Mouse (Mus musculus): ENCODE data around the gene Nat10.
A peak's percentile ranks its signal among the peaks of the same experiment; 100 is the strongest.

The Nat10 gene

DNA sequence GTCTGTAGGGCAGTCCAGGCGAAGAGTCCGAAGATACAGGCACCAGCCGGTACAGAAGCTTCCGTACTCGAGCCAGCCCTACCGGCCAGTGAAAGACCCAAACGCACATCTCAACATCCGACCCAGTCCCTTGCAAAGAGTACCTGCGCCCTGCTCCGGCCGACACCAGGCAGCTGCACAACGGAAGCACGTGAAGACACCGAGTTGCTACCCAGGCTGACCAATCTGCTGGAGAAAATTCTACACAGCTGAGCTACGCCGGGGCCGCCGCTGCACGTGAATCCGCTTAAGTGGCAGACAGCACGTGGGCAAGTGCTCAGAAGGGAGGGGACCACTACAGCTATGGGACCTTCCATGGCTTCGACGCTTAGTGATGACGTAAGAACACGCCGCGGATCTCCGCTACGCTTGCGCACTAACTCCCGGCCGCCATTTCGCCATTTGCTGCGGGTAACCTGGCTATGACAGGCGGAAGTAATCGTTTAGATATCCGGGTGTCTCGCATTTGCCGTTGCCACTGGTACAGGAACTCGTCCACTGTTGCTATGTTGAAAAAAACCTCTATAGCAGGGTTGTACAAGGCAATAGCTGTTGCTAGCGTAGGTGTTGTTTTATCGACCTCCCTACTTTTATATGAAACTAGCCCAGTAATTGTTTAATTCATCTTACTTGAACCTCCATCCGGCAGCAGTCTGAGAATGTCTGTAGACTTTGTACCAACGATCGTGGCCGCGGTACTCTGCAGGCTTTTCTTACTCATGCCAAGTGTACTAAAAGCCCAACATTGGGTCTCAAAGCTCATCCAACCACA is at the start of gene Nat10:
Gene Nat10 (minus strand): TSS at position 365 of the 811 bp plus-strand sequence.
- peak; percentile 99 for DNase-seq (ENCODE audit: low spot score in 2 of 2)

DNA sequence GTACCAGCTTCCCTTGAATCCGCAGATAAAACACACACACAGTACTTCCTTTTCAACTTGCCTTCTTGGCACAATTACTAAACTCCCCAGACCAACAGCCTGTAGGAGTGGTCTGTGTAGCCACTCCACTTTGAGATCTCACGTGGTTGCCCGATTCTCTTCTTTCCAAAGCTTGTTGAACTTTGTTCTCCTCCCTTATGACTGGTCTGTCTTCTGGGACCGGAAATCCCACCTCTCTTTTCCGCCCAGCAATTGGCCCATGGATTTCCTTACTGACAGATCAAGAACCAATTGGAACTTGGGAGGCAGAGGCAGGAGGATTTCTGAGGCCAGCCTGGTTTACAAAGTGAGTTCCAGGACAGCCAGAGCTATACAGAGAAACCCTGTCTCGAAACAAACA is 49.3 kb upstream of the Nat10 start:
- no peak for DNase-seq (ENCODE audit: low spot score in 2 of 2)

DNA sequence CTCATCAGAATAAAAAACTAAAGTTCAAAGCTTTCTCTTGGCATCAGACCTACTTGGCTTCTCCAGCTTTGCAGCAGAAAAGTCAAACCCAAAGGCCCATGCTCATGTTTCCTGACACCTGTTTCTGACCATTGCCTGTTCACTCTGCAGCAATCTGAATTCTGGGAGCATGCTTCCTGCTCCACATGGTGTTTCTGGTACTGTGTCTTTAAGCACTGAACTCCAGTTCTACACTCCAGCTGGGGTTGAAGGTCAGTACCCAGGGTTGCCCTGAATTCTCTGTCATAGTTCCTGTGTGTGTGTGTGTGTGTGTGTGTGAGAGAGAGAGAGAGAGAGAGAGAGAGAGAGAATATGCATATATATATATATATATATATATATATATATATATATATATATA is 47.4 kb upstream of the Nat10 start:
- DNase-seq (ENCODE audit: low spot score in 2 of 2) = no peak

DNA sequence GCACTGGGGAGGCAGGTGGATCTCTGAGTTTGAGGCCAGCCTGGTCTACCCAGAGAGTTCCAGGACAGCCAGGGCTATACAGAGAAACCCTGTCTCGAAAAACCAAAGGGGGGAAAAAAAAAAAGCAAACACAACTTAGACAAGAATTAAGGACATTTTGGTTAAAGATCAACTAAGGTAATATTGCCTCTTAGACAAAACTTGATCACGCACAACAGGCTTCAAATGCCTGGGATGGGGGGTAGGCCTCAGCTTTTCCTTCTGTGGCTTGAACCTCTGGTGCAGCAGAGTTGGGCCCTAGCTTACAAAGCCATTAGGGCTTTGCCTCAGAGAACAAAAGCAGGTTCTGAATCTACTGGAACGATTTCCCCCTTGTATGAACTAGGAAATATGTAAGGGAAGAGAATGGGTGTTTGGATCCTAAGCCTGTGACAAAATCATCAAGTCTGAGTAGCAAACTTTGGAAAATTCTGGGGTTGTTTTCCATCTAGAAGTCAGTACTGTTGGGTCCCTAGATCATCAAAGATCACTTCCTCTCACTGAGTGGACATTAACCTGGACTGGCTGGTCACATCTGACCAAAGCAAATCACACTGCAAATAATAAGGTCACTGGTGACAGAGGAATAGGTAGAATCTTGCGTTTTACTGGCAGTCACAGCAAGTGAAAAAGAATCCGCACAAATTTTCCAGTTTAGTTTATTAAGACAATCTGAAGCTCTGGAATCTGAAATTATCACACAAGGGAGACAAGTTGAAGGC is 42.9 kb upstream of the Nat10 start:
- no peak for DNase-seq (ENCODE audit: low spot score in 2 of 2)

DNA sequence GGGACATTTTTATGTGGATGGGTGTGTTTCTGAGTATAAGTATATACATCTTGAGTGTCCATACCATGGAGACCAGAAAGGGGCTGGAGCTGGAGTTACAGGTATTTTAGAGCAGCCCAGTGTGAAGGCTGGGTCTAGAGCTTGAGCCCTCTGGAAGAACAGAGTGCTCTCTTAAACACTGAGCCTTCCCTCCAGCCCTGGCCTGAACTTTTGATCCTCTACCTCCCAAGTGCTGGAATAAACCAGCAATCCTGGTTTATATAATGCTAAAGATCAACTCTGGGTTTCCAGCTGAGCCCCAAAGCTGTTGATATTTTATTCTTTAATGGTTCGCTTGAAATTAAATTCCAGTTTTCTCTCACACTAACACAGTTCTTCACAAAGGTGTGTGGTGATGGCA is 41.4 kb upstream of the Nat10 start:
- no peak for DNase-seq (ENCODE audit: low spot score in 2 of 2)

DNA sequence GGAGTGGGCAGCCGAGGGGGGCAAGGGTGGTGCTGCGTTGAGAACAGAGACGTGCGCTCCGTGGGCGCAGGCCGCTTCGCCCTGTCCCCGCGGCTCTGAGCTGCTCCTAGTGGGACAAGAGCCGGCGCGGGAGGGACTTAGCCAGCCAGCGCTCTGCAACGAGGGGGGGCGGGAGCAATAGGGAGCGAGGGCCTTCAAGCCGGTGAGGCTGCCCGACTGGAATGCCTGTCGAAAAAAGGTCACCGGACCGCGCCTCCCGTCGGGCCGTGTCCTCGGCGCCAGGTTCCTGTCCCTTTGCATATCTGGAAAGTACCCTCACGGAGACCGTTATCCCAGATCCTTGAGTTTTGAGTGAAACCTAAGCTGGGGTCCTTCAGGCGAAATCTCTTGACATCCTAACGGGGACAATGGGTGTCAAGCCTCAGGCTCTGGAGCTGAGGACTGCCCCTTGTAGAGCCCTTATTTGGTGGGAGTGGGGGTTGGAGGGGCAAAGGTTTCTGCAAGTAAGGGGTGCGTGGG is 36.5 kb upstream of the Nat10 start, which contains the start of gene Caprin1:
Gene Caprin1 (minus strand): TSS at position 159 of the 519 bp plus-strand sequence.
- DNase-seq (ENCODE audit: low spot score in 2 of 2) = peak; percentile 95 to 97

DNA sequence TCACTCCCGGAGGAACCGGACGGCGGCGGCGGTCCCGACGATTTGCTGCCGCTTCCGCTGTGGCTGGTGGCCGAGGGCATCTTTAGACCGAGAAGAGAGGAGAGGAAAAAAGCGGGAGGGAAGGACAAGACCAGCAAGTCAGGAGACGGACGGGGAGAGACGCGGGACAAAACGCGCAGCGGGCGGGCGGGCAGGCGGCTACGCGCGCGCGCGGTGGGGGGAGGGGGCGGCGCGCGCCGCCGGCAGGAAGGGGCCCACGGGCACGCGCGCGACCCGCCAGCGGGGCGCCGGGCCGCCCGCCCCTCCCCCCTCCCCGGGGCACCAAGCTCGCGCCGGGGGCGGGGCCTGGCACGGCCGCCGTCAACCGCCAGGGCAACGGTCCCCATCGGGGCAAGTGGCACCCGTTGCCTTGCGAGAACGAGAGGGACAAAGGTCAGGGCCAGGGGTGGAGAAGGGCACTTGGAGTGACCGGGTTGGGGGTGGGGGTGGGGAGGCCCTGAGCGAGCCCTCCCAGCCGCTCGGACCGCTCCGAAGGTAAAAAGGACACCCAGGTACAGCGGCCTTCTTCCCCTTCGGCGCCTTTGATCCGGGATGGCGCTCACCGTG is 35.9 kb upstream of the Nat10 start:
- no peak for DNase-seq (ENCODE audit: low spot score in 2 of 2)

DNA sequence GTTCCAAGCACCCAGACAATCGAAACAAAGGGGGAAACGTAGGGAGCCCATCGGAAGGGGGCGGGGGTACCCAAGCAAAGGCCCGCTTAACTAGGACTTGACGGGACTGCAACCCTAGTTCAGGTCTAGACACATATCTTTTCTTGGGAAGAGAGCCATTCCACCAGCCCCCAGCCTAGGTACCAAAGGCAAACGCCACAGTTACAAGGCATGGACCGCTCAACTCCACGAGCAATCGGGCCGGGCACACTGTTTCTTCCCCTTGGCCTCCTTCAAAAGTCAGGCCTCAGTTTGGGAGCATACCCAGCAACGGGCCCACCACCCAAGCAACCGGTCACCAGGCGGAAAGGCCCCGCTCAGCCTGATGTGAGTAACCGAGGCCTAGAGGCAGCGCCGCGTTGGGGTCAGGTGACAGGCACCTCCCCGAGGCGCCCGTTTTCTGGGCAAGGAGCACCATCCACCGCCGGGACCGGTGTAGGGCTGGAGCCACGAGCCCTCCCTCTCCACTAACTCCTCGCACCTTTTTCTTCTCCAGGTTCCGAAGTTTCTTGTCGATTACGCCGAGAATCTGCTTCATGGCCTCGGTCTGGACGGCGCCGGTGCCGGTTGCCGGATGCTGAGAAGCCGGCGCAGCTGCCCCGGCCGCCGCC is 35.3 kb upstream of the Nat10 start:
- DNase-seq (ENCODE audit: low spot score in 2 of 2) = peak in 1 of 2 experiments; percentile 42

DNA sequence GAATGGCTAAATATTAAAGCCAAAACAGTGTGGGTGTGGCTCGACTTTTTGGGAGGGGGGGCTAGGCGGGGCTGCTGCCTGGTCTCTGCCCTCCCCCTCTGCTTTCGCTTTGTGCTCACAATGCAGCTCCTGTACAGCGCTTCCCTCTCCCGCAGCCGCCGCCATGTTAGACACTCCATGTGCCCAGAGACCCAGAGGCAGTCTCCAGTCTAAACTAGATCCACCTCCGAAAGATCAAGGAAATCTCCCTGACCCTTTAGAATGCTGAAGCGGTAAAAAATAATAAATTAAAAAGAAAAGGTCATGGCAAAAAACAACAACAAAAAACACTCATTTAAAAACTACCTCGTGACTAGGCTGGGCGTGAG is 34.8 kb upstream of the Nat10 start:
- peak; percentile 76 to 78 for DNase-seq (ENCODE audit: low spot score in 2 of 2)

DNA sequence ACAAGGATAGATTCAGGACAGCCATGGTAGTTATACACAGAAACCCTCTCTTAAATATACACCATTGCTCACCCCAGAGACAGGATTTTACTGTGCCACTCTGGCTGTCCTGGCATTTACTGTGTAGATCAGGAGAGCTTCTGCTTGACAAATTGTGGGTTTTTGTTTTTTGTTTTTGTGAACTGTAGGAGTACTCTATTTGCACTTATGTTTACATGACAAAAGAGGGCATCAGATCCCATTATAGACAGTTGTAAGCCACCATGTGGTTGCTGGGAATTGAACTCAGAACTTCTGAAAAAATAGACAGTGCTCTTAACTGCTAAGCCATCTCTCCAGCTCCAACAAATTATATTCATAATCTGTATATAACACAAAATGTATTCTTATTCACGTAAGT is 30.9 kb upstream of the Nat10 start:
- no peak for DNase-seq (ENCODE audit: low spot score in 2 of 2)

DNA sequence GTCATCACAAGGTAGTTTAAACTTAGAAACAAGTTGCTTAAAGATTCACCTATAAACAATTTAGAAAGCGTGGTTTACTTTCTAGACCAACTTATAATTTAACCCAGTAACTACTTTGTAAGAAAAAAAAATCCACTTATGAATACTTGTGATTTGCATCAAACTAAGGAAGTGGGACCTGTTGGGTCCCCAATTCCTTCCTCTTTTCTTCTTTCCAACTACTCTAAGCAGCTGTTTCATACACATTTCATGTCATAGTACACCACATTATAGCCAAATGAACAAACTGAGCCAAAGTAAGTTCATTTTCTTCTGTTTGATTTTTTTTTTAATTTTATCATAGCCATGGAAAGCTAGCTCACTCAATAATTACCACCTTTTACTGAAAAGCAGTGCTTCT is 24.7 kb upstream of the Nat10 start:
- no peak for DNase-seq (ENCODE audit: low spot score in 2 of 2)

DNA sequence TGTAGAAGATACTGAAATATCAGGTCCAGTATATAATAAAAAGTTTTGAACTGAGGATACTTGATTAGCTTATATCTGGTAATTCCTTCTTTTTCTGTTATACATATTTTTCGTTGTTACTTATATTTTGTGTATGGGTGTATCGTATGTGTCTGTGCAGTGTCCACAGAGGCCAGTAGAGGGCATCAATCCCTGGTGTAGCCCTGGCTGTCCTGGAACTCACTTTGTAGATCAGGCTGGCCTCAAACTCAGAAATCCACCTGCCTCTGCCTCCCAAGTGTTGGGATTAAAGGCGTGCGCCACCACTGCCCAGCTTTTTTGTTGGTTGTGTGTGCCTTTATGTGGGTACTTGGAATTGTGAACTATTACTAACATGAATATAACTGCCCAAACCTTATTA is 23.6 kb upstream of the Nat10 start:
- DNase-seq (ENCODE audit: low spot score in 2 of 2) = no peak

DNA sequence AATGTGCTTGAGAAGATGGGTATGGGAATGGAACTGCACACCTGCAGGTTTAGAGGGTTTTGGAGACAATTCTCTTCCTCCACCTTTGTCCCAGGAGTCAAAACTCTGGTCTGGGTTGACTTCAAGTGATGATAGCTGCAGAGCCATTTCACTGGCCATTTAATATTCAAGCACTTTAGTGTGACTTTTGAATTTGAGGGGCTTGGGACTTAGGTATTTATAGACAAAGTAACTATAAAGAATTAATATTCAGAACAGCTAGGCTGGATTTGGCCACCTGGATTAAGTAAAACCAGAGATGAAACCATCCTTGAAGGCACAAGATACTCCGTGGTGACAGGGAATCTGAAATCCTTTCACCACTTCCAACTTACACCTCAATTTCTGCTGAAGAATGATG is 1.4 kb upstream of the Nat10 start:
- no peak for DNase-seq (ENCODE audit: low spot score in 2 of 2)

DNA sequence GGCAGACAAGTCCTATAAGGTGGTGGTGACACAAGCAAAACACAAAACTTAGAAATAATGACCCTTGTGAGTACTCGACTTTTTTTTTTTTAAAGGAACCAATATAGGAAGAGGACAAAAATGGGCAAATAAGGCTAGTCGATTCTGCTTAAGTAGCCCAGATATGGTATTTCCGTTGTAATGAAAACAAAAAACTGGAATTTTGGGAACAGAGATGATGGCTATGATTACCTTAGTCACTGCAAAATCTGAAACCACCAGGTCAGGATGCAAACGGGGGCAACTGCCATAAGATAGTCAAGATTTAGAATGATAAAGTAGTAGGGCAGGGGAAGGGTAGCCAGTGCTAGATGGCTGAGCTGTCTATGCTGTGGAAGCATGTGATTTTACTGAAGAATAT is 923 bp upstream of the Nat10 start:
- DNase-seq (ENCODE audit: low spot score in 2 of 2) = no peak

DNA sequence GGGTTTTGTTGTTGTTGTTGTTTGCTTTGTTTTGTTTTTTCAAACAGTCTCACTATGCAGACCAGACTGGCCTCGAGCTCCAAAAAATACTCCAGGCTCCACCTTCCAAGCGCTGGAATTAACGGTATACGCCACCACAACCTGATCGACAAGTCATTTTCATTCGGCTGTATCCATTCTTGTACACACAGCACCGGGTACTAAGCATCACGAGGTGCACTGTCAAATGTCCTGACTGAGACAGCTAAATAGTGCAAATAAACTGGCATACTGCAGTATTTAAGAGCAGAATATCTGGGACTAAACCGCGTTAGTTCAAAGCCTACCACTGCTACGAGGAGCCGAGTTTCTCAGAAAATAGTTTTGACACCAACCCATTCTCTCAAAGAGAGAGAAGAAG is 649 bp downstream of the Nat10 start:
- no peak for DNase-seq (ENCODE audit: low spot score in 2 of 2)

DNA sequence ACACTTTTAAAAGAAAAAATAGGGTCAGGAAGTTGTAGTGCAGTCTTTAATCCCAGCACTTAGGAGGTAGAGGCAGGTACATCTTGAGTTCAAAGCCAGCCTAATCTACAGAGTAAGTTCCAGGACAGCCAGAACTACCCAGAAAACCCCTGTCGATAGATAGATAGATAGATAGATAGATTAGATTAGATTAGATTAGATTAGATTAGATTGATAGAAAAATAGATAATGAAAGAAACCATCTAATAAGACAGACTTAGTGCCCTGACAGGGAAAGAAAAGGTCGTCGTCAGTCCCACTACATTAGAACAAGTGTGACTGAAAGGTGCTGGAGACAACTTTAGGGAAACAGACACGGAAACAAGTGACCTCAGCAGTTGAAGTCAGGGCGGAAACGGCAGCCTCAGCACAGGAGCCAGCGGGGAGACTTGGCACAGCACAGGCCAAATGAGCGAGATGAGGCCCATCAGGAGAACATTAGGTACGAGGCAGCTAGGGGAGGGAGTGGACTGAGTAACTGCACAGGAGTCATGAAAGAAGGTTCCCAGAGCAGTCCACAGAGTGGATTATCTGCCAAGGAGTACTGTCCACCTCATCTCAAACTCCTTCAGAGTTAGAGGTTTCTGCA is 5.5 kb downstream of the Nat10 start:
- no peak for DNase-seq (ENCODE audit: low spot score in 2 of 2)

DNA sequence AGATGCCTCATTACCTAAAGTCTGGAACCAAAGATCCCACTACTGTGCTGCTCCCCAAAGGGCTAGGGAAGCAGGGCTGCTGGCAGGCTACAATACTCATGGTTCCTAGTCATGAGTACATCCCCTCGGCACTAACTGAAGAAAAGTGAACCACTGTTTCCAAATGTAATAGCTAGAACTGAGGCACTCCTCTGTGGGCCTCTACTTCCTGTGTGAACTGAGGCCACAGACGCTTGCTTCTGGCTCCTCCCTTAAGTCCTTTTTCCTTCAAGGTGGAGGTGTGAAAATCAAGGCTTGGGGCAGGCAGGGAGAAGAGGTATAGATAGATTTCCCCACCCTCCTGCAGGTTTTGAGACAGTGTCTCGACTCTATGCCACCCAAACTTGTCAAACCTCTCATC is 6.5 kb downstream of the Nat10 start:
- DNase-seq (ENCODE audit: low spot score in 2 of 2) = no peak

DNA sequence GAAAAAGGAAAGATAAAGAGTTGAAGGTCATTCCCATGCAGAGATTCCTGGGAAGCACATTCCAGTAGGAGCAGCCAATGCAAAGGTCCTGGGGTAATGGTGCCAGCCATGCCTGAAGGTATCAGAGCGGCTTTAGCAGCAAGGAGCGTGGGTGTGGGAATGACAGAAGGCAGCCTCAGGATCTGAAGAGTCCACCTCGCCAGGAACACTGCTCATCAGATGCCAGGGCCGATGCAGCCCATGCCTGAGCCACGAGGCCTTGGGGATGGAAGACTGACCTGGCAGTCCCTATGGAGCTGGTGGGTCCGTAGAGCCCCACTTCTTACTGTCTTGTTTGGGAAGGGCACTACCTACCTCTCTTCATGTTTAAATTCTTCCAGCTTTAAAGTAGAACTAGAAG is 9.3 kb downstream of the Nat10 start:
- DNase-seq (ENCODE audit: low spot score in 2 of 2) = no peak

DNA sequence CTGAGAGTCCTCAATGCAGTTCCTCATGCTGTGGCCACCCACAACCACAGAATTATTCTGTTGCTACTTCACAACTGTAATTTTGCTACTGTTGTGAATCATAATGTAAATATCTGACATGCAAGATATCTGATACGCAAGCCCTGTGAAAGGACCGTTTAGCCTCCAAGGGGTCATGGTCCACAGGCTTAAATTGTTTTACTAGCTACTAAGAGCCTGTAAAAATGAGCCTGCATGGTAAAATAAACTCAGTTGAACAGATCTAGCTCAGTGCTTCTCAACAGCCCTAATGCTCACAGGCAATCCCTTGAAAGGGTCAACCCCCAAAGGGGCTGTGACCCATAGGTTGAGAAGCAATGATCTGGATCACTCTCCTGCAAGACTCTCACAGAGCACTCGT is 12.0 kb downstream of the Nat10 start:
- no peak for DNase-seq (ENCODE audit: low spot score in 2 of 2)

DNA sequence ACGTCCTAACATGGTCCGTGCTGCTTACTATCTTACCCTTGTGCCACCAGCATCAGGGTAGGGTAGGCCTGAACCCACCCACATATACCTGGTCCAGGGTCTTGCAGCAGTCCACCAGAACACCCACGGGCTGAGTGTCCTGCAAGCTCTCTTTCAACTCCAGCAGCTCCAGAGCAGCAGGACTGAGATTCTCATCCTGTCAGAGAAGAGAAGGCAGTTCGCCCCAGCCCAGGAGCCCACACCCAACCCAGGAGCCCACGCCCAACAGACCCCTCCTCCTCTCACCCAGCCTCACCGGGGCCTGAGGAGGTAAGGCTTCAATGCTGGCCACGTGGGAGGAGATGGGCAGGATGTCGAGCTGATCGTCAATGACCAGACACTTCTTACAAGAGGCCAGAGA is 13.2 kb downstream of the Nat10 start:
- no peak for DNase-seq (ENCODE audit: low spot score in 2 of 2)

DNA sequence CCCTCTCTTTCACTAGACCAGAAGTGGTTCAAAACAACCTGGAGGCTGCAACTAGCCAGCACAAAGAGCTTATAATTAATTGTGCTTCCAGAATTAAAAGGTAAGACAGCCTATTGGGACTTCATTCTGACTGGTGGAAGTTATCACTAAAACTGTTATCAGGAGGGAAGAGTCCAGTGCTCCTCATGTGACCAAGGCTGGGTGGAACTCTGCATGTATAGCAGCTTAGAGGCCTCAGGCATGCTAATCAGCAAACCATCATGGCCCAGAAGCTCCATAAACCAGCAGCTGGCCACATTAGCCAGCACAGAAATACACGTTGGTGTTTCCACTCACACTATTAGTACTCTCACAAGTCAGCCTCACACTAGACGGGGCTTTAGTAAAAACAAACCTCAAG is 14.3 kb downstream of the Nat10 start:
- no peak for DNase-seq (ENCODE audit: low spot score in 2 of 2)

DNA sequence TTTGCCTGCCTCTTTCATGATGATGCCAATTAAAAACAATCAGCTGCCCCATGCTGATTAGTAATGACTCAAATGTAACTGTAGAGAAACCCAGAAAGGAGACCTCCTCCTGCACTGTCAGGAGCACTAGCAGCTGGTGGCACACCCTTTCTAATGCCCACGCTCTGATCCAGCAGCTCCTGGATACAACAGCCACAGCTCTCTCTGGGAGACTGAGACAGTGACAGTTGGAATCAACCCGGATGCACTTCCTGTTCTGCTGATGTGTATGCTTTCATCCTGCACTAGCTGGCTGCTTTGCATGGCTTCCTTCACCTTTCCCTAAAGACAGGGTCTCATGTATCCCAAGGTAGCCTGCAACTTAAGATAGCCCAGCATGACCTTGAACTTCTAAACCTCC is 15.0 kb downstream of the Nat10 start:
- no peak for DNase-seq (ENCODE audit: low spot score in 2 of 2)
